Mouse (Mus musculus): ENCODE results near the gene Cysrt1.
A peak's percentile ranks its signal among the peaks of the same experiment; 100 is the strongest.

- TF ChIP-seq CTCF (IDR thresholded peaks at IDR 0.05; ENCODE audit: low read depth) (no peak), EP300 (IDR thresholded peaks at IDR 0.05; ENCODE audit: low read depth) (peak; percentile 29; the same call in 1 of the 2 replicates)
These were observed 31.1 kb downstream of the Cysrt1 start, which contains the start of gene Nelfb for GRCm38 (mm10) chr2:25211121-25211670.
